Mouse (Mus musculus): ENCODE data around the gene Gm17334. TPM values are rescaled to one million over a fixed set of nuclear protein-coding genes. Genes with fewer than 3 reads are reported as not detected.

Gene Gm17334
- polyA plus RNA-seq, 1 experiment, result 1.2 TPM

DNA sequence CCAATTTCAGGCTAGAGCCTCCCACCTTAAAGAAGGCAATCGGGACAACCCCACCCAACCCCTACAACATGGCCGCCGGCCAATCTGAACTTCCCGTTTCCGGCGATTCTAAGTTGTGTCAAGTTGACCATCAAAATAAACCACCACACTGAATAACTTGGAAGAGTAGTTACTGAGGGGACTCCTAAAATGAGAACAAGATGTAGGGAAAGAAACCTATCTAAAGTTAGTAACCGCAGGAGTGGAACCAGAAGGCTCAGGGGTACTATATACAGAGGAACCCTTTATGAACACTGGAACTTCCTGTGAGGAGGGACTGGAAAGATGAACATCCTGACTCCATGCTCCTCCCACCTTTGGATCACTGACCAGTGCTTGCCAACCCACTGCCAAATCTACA lies 41.5 kb downstream of the Gm17334 start:
- Histone ChIP-seq H3K4me3 (ENCODE audit: extremely low read depth, insufficient read depth, insufficient read length) (no peak overlapping the region), H3K36me3 (ENCODE audit: control insufficient read depth, insufficient read depth, low read length) (no peaks in the 10 kb centered on the region), H3K4me1 (ENCODE audit: control insufficient read depth, insufficient read depth, insufficient read length) (peaks cover 2% of the 10 kb centered on the region; the same call in 1 of the 2 replicates), H3K27ac (ENCODE audit: insufficient read depth, low read length) (no peak overlapping the region), H3K27me3 (ENCODE audit: control insufficient read depth, insufficient read depth, low read length) (no peaks in the 10 kb centered on the region)
- TF ChIP-seq POLR2A (IDR thresholded peaks at IDR 0.05; ENCODE audit: low read depth, low read length), result no peak
- no peak for TF ChIP-seq CTCF (IDR thresholded peaks at IDR 0.05; ENCODE audit: extremely low read depth, insufficient read depth, insufficient read length, insufficient replicate concordance)
- 90% methylated on average over 7 of the region's 7 CpGs for WGBS
- DNase-seq (ENCODE audit: low read depth in 1 of 2, low spot score in 2 of 2), result no peak

Other genes starting within 250 kb of the Gm17334 start
- 1.2 and 1.3 TPM in 2 replicates for gene Kif3a, start 205.8 kb downstream of the Gm17334 start, polyA plus RNA-seq (2012; rRNA removed)
- gene Il4, start 154.5 kb downstream of the Gm17334 start, polyA plus RNA-seq (2012; rRNA removed), result 0.68 TPM in 1 of 2 replicates, not detected in the other
- not detected in 2 replicates for gene Il13, start 138.5 kb downstream of the Gm17334 start, polyA plus RNA-seq (2012; rRNA removed)
- 4.1 and 4.2 TPM in 2 replicates for gene Rad50, start 65.9 kb downstream of the Gm17334 start, polyA plus RNA-seq (2012; rRNA removed)
- not detected in 2 replicates for gene Il5, start 52.4 kb downstream of the Gm17334 start, polyA plus RNA-seq (2012; rRNA removed)
- gene Irf1, start 3.2 kb downstream of the Gm17334 start, polyA plus RNA-seq (2012; rRNA removed), result 111 and 222 TPM in 2 replicates
- gene Gm12216, start 86.1 kb upstream of the Gm17334 start, polyA plus RNA-seq (2012; rRNA removed), result 6.9 and 8.1 TPM in 2 replicates
- 8.9 and 10.3 TPM in 2 replicates for gene Slc22a5, start 118.5 kb upstream of the Gm17334 start, polyA plus RNA-seq (2012; rRNA removed)
- 1.6 and 1.8 TPM in 2 replicates for gene Slc22a21, start 207.1 kb upstream of the Gm17334 start, polyA plus RNA-seq (2012; rRNA removed)